Mouse (Mus musculus) stomach, postnatal 0 days (tissue): ENCODE measurements around the gene Armc5. TPM values are rescaled to one million over a fixed set of nuclear protein-coding genes. Genes with fewer than 3 reads are reported as not detected.

Experiments
- ATAC-seq: fragments of 200-750 bp; cut with Nextera tagmentation; 2 replicates; pipeline ENCODE4 v1.8.0; 2017; ENCODE audit not compliant: low FRiP score, low TSS enrichment
- DNase-seq: peaks from one replicate; pipeline ENCODE4 v3.0.0-alpha.2; 2016; ENCODE audit warnings: low spot score
- H3K27ac ChIP-seq: fragments of 300-500 bp; sonication (generic); replicated peaks from 2 replicates; pipeline ENCODE4 v1.5.1; 2014; ENCODE audit warnings: mild to moderate bottlenecking, control low read depth
- H3K27me3 ChIP-seq: fragments of 300-500 bp; sonication (generic); 2 replicates; pipeline ENCODE4 v1.6.1; 2014; ENCODE audit warnings: low read length; ENCODE audit not compliant: control insufficient read depth, insufficient read depth
- H3K36me3 ChIP-seq: fragments of 300-500 bp; sonication (generic); 2 replicates; pipeline ENCODE4 v1.6.1; 2014; ENCODE audit warnings: low read length, mixed read lengths; ENCODE audit not compliant: control insufficient read depth, insufficient read depth
- H3K4me1 ChIP-seq: fragments of 300-500 bp; sonication (generic); replicated peaks from 2 replicates; pipeline ENCODE4 v1.6.1; 2014; ENCODE audit warnings: antibody characterized with exemption; ENCODE audit not compliant: control insufficient read depth, insufficient read depth
- H3K4me2 ChIP-seq: fragments of 300-500 bp; sonication (generic); replicated peaks from 2 replicates; pipeline ENCODE4 v1.6.1; 2014; ENCODE audit warnings: low read depth, mild to moderate bottlenecking, control low read depth, moderate library complexity
- H3K4me3 ChIP-seq: fragments of 300-500 bp; sonication (generic); 2 replicates; pipeline ENCODE4 v1.5.1; 2014; ENCODE audit warnings: low read depth, low read length, control low read depth
- H3K9ac ChIP-seq: fragments of 300-500 bp; sonication (generic); 2 replicates; pipeline ENCODE4 v1.6.1; 2014; ENCODE audit warnings: mild to moderate bottlenecking, low read length, control low read depth, mixed read lengths
- H3K9me3 ChIP-seq: fragments of 300-500 bp; sonication (generic); 2 replicates; pipeline ENCODE4 v1.6.1; 2016; ENCODE audit warnings: low read length; ENCODE audit not compliant: control insufficient read depth
- CTCF ChIP-seq: IDR thresholded peaks from 2 replicates; pipeline ENCODE4 v1.5.1; 2016; ENCODE audit warnings: antibody characterized with exemption, low read depth, mild to moderate bottlenecking, moderate library complexity
- EP300 ChIP-seq: optimal IDR thresholded peaks from 2 replicates; pipeline ENCODE3; 2016; ENCODE audit warnings: antibody characterized with exemption
- WGBS: fragments of 180-500 bp; shearing (Covaris S2); extraction: QIAGEN DNeasy Blood & Tissue Kit; methylation state at CpG from one replicate; pipeline ENCODE4 v1.1.7; 2014; 5-methylcytosine and 5-hydroxymethylcytosine counted together
- polyA plus RNA-seq: library from polyadenylated mRNA; unstranded; fragments of >200 nt; fragmentation: Nextera tagmentation; extraction: Ambion mirVana; gene quantifications from 2 replicates; pipeline ENCODE4 v1.2.1, GENCODE M21; 2015

Armc5 gene
- polyA plus RNA-seq, 1 experiment from 2014 or later = 10.7 TPM

DNA sequence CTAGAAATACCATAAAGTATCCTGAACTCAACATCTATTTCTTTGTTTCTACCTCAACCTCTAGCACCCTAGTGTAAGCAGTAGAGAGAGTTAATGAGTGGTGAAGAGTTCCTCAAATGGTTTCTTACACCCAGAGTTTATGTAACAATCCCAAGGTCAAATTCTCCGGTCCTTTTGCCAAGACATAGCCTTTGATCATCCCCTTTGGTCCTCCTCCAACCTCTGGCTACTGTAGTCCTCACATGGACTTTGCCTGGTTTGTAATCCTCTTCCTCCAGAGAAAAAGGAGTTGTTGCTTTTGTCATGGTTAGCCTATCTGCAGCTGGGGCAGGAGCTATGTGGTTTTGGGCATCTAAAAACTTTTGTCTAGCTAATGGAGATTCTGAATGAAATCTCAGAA is 1.7 kb upstream of the Armc5 start:
- Histone ChIP-seq H3K27ac (no peak overlapping the region), H3K9ac (no peak overlapping the region), H3K9me3 (no peaks in the 10 kb centered on the region), H3K4me3 (no peak overlapping the region), H3K36me3 (peaks cover 10% of the 10 kb centered on the region), H3K27me3 (no peaks in the 10 kb centered on the region), H3K4me1 (no peaks in the 10 kb centered on the region; the same call in 1 of the 2 replicates), H3K4me2 (no peak overlapping the region)
- ATAC-seq (no peak), DNase-seq (no peak)
- 64% methylated on average over 1 of the region's 1 CpGs for WGBS
- no peak for TF ChIP-seq CTCF
- TF ChIP-seq EP300 = no peak

GRCm38 (mm10) chr7:128236426-128236825 is 716 bp upstream of the Armc5 start:
- Histone ChIP-seq H3K27me3 (no peaks in the 10 kb centered on the region), H3K9me3 (no peaks in the 10 kb centered on the region), H3K9ac (peak overlapping the region; percentile 89; the same call in 1 of the 2 replicates), H3K4me1 (no peaks in the 10 kb centered on the region; the same call in 1 of the 2 replicates), H3K27ac (no peak overlapping the region; the same call in 1 of the 2 replicates), H3K4me3 (no peak overlapping the region), H3K36me3 (peaks cover 16% of the 10 kb centered on the region), H3K4me2 (no peak overlapping the region; the same call in 1 of the 2 replicates)
- DNase-seq (no peak), ATAC-seq (no peak)
- 96% methylated on average over 13 of the region's 13 CpGs for WGBS
- TF ChIP-seq CTCF = no peak

DNA sequence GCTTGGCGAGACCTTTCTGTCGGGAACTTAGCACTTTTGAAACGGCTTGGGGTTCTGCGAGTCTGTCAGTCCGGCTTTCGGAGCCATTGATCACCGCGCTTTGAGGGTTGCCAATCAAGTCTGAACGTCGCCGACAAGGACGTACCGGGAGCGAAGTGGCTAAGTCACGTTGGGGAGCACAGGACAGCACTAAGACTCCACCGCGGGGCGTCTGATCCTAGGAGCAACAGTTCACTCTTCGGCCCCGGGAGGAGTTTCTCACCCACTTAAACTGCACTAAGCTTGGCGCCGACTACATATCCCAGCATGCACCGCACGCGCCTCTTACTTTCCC is 418 bp downstream of the Armc5 start:
- under 1% methylated on average over 25 of the region's 25 CpGs for WGBS
- Histone ChIP-seq H3K36me3 (peaks cover 22% of the 10 kb centered on the region), H3K27me3 (no peaks in the 10 kb centered on the region), H3K9me3 (no peaks in the 10 kb centered on the region), H3K27ac (peak overlapping the region; percentile 98), H3K9ac (peak overlapping the region; percentile 89), H3K4me1 (no peaks in the 10 kb centered on the region; the same call in 1 of the 2 replicates), H3K4me2 (peak overlapping the region; percentile 81), H3K4me3 (peak overlapping the region; percentile 71)
- ATAC-seq (no peak), DNase-seq (no peak)
- TF ChIP-seq EP300 (peak; percentile 48), CTCF (no peak)

GRCm38 (mm10) chr7:128237927-128238778 is 1.0 kb downstream of the Armc5 start, which contains the start of gene 9130023H24Rik:
Gene 9130023H24Rik (minus strand): TSS chr7:128238031.
- DNase-seq = peak; percentile 100
- TF ChIP-seq CTCF (peak; percentile 60), EP300 (no peak)
- Histone ChIP-seq H3K4me1 (no peaks in the 10 kb centered on the region; the same call in 1 of the 2 replicates), H3K4me2 (peak within 1 kb of the TSS; percentile 81), H3K9me3 (no peaks in the 10 kb centered on the region), H3K27ac (peak within 1 kb of the TSS; percentile 98), H3K9ac (peak within 1 kb of the TSS; percentile 89), H3K36me3 (peaks cover 25% of the 10 kb centered on the region), H3K27me3 (no peaks in the 10 kb centered on the region), H3K4me3 (peak within 1 kb of the TSS; percentile 71)
- WGBS = under 1% methylated on average over 71 of the region's 72 CpGs
- ATAC-seq = peak; percentile 89

DNA sequence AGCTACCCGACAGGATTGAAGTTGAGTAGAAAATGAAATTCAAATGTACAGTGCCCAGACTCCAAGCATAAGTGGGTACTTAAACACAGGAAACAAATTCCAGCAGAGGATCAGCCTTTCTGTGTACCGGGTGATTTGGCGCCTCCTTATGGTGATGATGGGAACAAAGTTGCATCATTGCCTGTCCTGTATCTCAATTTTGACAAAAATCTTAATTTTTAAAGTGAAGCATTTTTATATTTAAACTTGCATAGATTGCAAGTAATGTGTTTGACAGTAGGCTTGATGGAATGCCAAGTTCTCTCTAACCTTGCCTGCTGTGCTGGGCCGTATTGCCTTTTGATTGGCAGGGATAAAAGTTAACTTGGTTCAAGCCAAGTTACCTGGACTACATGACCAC is 1.8 kb downstream of the Armc5 start:
- Histone ChIP-seq H3K9me3 (no peaks in the 10 kb centered on the region), H3K4me1 (no peaks in the 10 kb centered on the region; the same call in 1 of the 2 replicates), H3K4me3 (peak overlapping the region; percentile 71), H3K27me3 (no peaks in the 10 kb centered on the region), H3K27ac (peak overlapping the region; percentile 88), H3K36me3 (peaks cover 26% of the 10 kb centered on the region), H3K4me2 (peak overlapping the region; percentile 58), H3K9ac (no peak overlapping the region)
- peak; percentile 74 for TF ChIP-seq CTCF
- TF ChIP-seq EP300 = no peak
- peak; percentile 31 for DNase-seq
- 20% methylated on average over 4 of the region's 4 CpGs for WGBS
- no peak for ATAC-seq

GRCm38 (mm10) chr7:128240131-128240784 is 3.1 kb downstream of the Armc5 start:
- Histone ChIP-seq H3K9me3 (no peaks in the 10 kb centered on the region), H3K36me3 (peaks cover 35% of the 10 kb centered on the region), H3K27ac (no peak overlapping the region), H3K9ac (peak overlapping the region; percentile 27; the same call in 1 of the 2 replicates), H3K4me3 (no peak overlapping the region), H3K4me2 (no peak overlapping the region), H3K27me3 (no peaks in the 10 kb centered on the region), H3K4me1 (no peaks in the 10 kb centered on the region; the same call in 1 of the 2 replicates)
- TF ChIP-seq EP300 (no peak), CTCF (no peak)
- ATAC-seq (no peak), DNase-seq (no peak)
- WGBS = 92% methylated on average over 27 of the region's 27 CpGs
